Mouse (Mus musculus) monocyte, adult 5-6 weeks (primary cell): Measurements from ENCODE around the gene Pdzd2. TPM values are rescaled to one million over a fixed set of nuclear protein-coding genes. Genes with fewer than 3 reads are reported as not detected.

Source experiments
- ATAC-seq: fragments of 153-309, 156-312 bp; replicated peaks from 2 replicates; pipeline ENCODE4 v1.8.0; 2017; ENCODE audit warnings: mild to moderate bottlenecking; ENCODE audit not compliant: low TSS enrichment, insufficient number of reproducible peaks, severe bottlenecking, poor library complexity, low FRiP score
- total RNA-seq: library from RNA; stranded (forward); fragments of 200-1000, 200-491, 200-594 nt; gene quantifications from 3 replicates; pipeline ENCODE4 v1.2.3, GENCODE M21; 2017

The Pdzd2 gene
- total RNA-seq, 1 experiment from 2014 or later, result 5.9 TPM

- ATAC-seq, result no peak
Measured at GRCm38 (mm10) chr15:12431684-12432083, 308.0 kb downstream of the Pdzd2 start.

GRCm38 (mm10) chr15:12431188-12431587, 308.5 kb downstream of the Pdzd2 start:
- ATAC-seq, result no peak

GRCm38 (mm10) chr15:12430670-12431069, 309.1 kb downstream of the Pdzd2 start:
- no peak for ATAC-seq

GRCm38 (mm10) chr15:12429572-12430431, 309.9 kb downstream of the Pdzd2 start:
- no peak for ATAC-seq

- ATAC-seq, result no peak
Measured at GRCm38 (mm10) chr15:12427818-12428217, 311.9 kb downstream of the Pdzd2 start.

- no peak for ATAC-seq
Measured at GRCm38 (mm10) chr15:12426342-12426741, 313.4 kb downstream of the Pdzd2 start.

GRCm38 (mm10) chr15:12425049-12425627, 314.6 kb downstream of the Pdzd2 start:
- no peak for ATAC-seq

GRCm38 (mm10) chr15:12424187-12424586, 315.5 kb downstream of the Pdzd2 start:
- peak; percentile 70; the same call in 1 of the 2 replicates for ATAC-seq

- no peak for ATAC-seq
Measured at GRCm38 (mm10) chr15:12420915-12421314, 318.8 kb downstream of the Pdzd2 start.

GRCm38 (mm10) chr15:12420376-12420775, 319.3 kb downstream of the Pdzd2 start:
- ATAC-seq, result no peak

- ATAC-seq, result no peak
Measured at GRCm38 (mm10) chr15:12419446-12419845, 320.3 kb downstream of the Pdzd2 start.

- ATAC-seq, result no peak
Measured at GRCm38 (mm10) chr15:12415536-12416200, 324.1 kb downstream of the Pdzd2 start.

GRCm38 (mm10) chr15:12414696-12415095, 325.0 kb downstream of the Pdzd2 start:
- ATAC-seq, result no peak

- no peak for ATAC-seq
Measured at GRCm38 (mm10) chr15:12408205-12408604, 331.5 kb downstream of the Pdzd2 start.

GRCm38 (mm10) chr15:12405592-12405991, 334.1 kb downstream of the Pdzd2 start:
- no peak for ATAC-seq

GRCm38 (mm10) chr15:12397032-12397431, 342.7 kb downstream of the Pdzd2 start:
- no peak for ATAC-seq

- no peak for ATAC-seq
Measured at GRCm38 (mm10) chr15:12394758-12395157, 345.0 kb downstream of the Pdzd2 start.

- ATAC-seq, result no peak
Measured at GRCm38 (mm10) chr15:12388726-12389489, 350.8 kb downstream of the Pdzd2 start.

GRCm38 (mm10) chr15:12384679-12385078, 355.0 kb downstream of the Pdzd2 start:
- ATAC-seq, result no peak
